Mouse (Mus musculus) heart, embryonic 11.5 days (tissue): ENCODE data around the gene Wdr92. TPM values are rescaled to one million over a fixed set of nuclear protein-coding genes. Genes with fewer than 3 reads are reported as not detected.

Experiments used
- ATAC-seq: fragments of 200-750 bp; cut with Nextera tagmentation; replicated peaks from 2 replicates; pipeline ENCODE4 v1.8.0; 2017; ENCODE audit warnings: moderate library complexity; ENCODE audit not compliant: insufficient number of reproducible peaks, low FRiP score, low TSS enrichment
- H3K27ac ChIP-seq: fragments of 300-500 bp; sonication (generic); 2 replicates; pipeline ENCODE4 v1.5.1; 2014; ENCODE audit warnings: mild to moderate bottlenecking, low read depth, low read length
- H3K27me3 ChIP-seq: fragments of 300-500 bp; sonication (generic); 2 replicates; pipeline ENCODE4 v1.6.1; 2014; ENCODE audit warnings: mild to moderate bottlenecking, low read length, mixed read lengths; ENCODE audit not compliant: control insufficient read depth, insufficient read depth
- H3K36me3 ChIP-seq: fragments of 300-500 bp; sonication (generic); 2 replicates; pipeline ENCODE4 v1.6.1; 2014; ENCODE audit warnings: mild to moderate bottlenecking, low read length, moderate library complexity, mixed read lengths; ENCODE audit not compliant: control insufficient read depth, insufficient read depth
- H3K4me1 ChIP-seq: fragments of 300-500 bp; sonication (generic); 2 replicates; pipeline ENCODE4 v1.6.1; 2014; ENCODE audit warnings: low read length; ENCODE audit not compliant: control insufficient read depth, insufficient read depth
- H3K4me2 ChIP-seq: fragments of 300-500 bp; sonication (generic); 2 replicates; pipeline ENCODE4 v1.6.1; 2014; ENCODE audit warnings: mild to moderate bottlenecking, moderate library complexity
- H3K4me3 ChIP-seq: fragments of 300-500 bp; sonication (generic); 2 replicates; pipeline ENCODE4 v1.5.1; 2014; ENCODE audit warnings: low read depth, low read length
- H3K9ac ChIP-seq: fragments of 300-500 bp; sonication (generic); 2 replicates; pipeline ENCODE4 v1.6.1; 2014; ENCODE audit warnings: mild to moderate bottlenecking, low read depth, low read length, moderate library complexity
- H3K9me3 ChIP-seq: fragments of 300-500 bp; sonication (generic); replicated peaks from 2 replicates; pipeline ENCODE4 v1.6.1; 2016; ENCODE audit warnings: low read length; ENCODE audit not compliant: control insufficient read depth
- WGBS: fragments of 180-500 bp; shearing (Covaris S2); extraction: QIAGEN DNeasy Blood & Tissue Kit; methylation state at CpG from one replicate; pipeline ENCODE4 v1.1.7; 2014; ENCODE audit not compliant: insufficient replicate concordance; 5-methylcytosine and 5-hydroxymethylcytosine counted together
- polyA plus RNA-seq: library from polyadenylated mRNA; unstranded; fragments of >200 nt; fragmentation: Nextera tagmentation; extraction: Ambion mirVana; gene quantifications from 2 replicates; pipeline ENCODE4 v1.2.1, GENCODE M21; 2014

Gene Wdr92
- polyA plus RNA-seq, result 21.9 and 24.2 TPM in 2 replicates

DNA sequence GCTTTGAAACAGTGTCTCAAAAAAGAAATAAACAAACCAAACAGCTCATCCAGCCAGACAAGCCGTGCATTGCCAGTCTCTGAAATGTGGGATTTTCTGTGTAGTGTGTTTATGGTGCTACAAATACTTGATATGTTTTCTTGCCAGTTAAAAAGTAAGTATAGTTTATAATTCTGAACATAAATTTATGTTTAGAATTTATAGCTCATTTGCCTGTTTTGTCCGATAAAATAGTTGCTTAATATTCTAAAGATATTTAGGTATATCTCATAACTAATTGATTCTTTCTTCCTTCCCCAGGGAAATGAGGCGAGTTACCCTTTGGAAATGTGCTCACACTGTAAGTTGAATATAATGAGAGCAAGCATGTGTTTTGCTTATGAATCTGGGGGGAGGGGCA lies at the start of gene Wdr92:
Wdr92 (plus strand) TSS at position 301 of the 400 bp plus-strand sequence.
- Histone ChIP-seq H3K27me3 (no peaks in the 10 kb centered on the region), H3K27ac (no peak within 1 kb of the TSS), H3K4me2 (no peak within 1 kb of the TSS), H3K4me3 (no peak within 1 kb of the TSS), H3K36me3 (no peaks in the 10 kb centered on the region), H3K4me1 (no peaks in the 10 kb centered on the region), H3K9me3 (no peaks in the 10 kb centered on the region), H3K9ac (no peak within 1 kb of the TSS)
- no peak for ATAC-seq
- 90% methylated on average over 3 of the region's 3 CpGs for WGBS

DNA sequence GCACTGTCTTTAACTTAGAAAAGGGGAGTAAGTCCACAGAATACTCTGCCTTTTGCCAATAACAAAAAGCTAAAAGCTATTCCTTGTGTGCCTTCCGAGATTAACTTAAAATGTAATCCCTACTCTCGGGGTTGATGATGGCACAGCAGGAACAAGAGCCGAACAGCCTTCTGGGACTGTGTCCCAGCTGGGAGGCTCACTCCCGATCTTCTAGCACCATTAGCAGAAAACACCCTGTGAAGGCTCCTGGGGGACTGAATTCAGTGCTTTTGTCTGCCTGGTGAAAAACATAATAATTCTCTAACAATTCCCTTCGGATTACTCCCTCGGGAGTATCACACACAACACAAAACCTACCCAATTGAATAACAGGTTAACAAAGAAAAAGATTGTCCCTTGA lies 46.3 kb upstream of the Wdr92 start:
- Histone ChIP-seq H3K4me1 (no peaks in the 10 kb centered on the region), H3K9ac (no peak overlapping the region), H3K4me3 (no peak overlapping the region), H3K9me3 (no peaks in the 10 kb centered on the region), H3K36me3 (no peaks in the 10 kb centered on the region), H3K27ac (no peak overlapping the region), H3K4me2 (no peak overlapping the region), H3K27me3 (no peaks in the 10 kb centered on the region)
- 35% methylated on average over 6 of the region's 6 CpGs for WGBS
- no peak for ATAC-seq

DNA sequence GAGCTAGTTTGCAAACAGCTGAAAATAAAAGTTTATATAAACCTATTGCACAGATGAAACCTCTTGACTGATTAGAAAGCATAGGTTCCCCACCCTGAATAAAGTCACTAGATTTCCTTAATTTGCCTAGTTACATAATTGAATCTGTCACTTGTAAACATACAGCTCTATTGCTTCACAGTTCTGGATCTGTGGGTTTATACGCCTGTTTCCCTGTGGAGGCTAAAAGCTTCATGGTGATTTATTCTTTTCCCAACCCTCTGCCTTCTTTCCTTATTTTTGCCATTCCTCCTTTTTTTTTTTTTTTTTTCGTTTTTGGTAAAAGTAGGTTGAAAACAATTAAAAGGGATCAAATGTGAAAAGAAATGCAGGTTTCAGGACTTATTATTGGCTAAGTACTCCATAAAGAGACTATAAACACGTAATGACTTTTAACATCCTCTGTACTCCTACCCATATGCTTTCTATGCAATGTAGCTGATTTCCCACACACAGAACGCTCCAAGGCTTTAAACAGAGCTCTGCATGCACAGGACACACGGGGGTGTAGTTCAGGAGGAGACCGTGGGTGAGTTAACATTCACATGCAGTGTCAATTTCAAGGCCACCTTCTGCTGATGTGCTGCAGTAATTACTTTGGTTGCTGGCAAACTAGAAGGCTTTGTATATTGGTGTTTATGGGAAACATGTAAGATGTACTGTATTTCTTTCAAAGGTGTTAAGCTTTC lies 43.4 kb upstream of the Wdr92 start:
- no peak overlapping the region for H3K4me3 ChIP-seq
- no peak overlapping the region for H3K9ac ChIP-seq
- no peaks in the 10 kb centered on the region for H3K36me3 ChIP-seq
- no peak overlapping the region for H3K27ac ChIP-seq
- no peak for ATAC-seq
- H3K4me2 ChIP-seq, result no peak overlapping the region
- H3K9me3 ChIP-seq, result no peaks in the 10 kb centered on the region
- WGBS, result 71% methylated on average over 6 of the region's 6 CpGs
- no peaks in the 10 kb centered on the region for H3K4me1 ChIP-seq
- no peaks in the 10 kb centered on the region for H3K27me3 ChIP-seq

DNA sequence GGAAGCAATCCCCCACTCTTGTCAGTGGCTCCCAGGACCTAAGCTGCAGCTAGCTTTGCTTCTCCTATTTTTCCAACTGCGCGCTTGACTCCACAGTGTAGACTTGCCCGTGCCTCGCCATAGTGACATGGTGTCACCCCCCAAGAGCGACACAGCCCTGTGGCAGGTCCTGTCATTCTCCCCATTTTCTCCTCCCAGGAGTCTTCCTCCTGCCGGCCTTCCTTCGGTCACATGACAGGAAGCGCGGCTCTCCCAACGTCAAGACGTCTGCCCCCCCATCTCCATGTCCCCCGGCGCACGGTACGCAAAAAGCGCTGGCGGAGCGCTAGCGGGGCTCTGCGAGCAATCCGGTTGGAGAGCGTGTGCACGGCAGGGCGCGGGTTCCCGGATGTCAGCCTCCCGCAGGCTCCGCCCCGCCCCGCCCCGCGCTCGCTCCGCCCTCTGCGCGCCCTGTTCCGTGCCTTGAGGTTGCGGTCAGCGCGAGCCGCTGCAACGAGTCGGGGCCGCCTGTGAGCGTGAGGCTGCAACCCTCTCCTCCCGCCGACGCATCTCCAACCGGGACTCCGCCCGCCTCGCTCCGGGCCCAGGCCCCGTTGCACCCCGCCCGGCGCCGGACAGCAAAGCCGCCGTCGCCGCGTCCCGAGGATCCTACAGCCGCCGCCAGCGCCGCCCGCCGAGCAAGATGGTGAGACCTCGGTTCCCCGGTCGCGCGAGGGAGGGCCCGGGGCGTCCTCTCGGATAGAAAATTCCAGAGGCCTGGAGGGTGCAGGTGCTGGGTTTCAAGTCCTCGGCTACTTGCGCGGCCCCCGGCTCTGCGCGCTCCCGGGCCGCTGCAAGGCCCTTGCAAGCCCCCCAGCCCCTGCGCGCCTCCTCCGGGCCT lies 22.8 kb upstream of the Wdr92 start, which contains the start of gene Ppp3r1:
Ppp3r1 (plus strand) TSS at position 406 of the 880 bp plus-strand sequence.
- Histone ChIP-seq H3K4me2 (peak within 1 kb of the TSS; percentile 86), H3K4me3 (peak within 1 kb of the TSS; percentile 99), H3K9ac (peak within 1 kb of the TSS; percentile 98), H3K27me3 (no peaks in the 10 kb centered on the region), H3K9me3 (no peaks in the 10 kb centered on the region), H3K27ac (peak within 1 kb of the TSS; percentile 96), H3K36me3 (no peaks in the 10 kb centered on the region), H3K4me1 (peaks cover 17% of the 10 kb centered on the region)
- ATAC-seq, result peak; percentile 99
- under 1% methylated on average over 80 of the region's 89 CpGs for WGBS

DNA sequence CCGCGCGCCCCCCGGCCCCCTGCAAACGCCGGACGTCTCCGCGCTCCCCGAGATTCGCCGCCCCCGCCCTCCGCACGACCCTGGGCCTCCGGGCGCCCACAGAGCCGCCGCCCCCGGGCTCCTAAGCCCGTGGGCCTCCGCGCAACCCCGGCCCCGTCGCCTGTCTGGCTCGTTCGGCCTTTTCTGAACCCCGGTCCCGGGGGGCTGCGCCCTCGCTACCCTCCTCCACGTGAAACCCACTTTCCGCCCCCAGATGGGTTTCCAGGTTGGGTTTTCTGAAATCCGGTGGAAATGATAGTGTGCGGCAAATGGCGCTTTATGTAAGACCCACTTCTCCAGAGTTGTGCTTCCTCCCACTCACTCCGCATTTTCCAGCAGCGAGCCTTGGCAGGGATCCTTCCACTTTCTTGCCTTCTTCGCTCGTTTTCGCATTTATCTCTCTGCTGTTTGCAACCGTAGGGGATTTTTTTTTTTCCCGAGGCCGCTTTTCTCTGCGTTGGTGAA lies 22.1 kb upstream of the Wdr92 start:
- Histone ChIP-seq H3K9ac (peak overlapping the region; percentile 98), H3K36me3 (no peaks in the 10 kb centered on the region), H3K4me2 (peak overlapping the region; percentile 86), H3K27ac (peak overlapping the region; percentile 96), H3K27me3 (no peaks in the 10 kb centered on the region), H3K4me1 (peaks cover 17% of the 10 kb centered on the region), H3K9me3 (no peaks in the 10 kb centered on the region), H3K4me3 (peak overlapping the region; percentile 99)
- under 1% methylated on average over 34 of the region's 46 CpGs for WGBS
- peak; percentile 47 for ATAC-seq

- H3K4me2 ChIP-seq, result peak overlapping the region; percentile 86
- H3K4me3 ChIP-seq, result peak overlapping the region; percentile 99
- 3% methylated on average over 12 of the region's 12 CpGs for WGBS
- ATAC-seq, result no peak
- H3K27ac ChIP-seq, result peak overlapping the region; percentile 96
- peak overlapping the region; percentile 98 for H3K9ac ChIP-seq
- no peaks in the 10 kb centered on the region for H3K36me3 ChIP-seq
- H3K9me3 ChIP-seq, result no peaks in the 10 kb centered on the region
- no peaks in the 10 kb centered on the region for H3K27me3 ChIP-seq
- H3K4me1 ChIP-seq, result peaks cover 17% of the 10 kb centered on the region
Observed at GRCm38 (mm10) chr11:17160242-17160641, 21.7 kb upstream of the Wdr92 start.

DNA sequence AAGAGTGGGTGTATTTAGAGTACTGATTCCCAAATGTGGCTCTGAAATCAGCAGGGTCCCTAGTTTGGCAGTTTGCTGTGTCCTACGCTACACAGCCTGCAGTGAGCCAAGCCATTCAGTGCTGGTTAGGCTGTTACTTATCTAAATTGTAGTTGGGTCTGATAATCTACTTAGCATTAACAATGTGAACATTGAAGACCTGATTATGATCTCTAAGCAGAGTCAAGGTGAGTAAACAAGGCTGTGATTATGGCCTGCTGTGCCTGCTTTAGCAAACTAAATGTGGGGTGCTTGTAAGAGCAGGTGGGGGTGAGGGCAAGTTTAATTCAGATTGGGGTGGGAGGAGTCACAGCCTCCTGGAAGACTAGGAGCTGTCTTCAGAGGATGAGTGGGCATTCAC lies 18.0 kb upstream of the Wdr92 start:
- Histone ChIP-seq H3K9ac (no peak overlapping the region), H3K27ac (no peak overlapping the region), H3K4me1 (peaks cover 17% of the 10 kb centered on the region), H3K4me3 (no peak overlapping the region), H3K4me2 (no peak overlapping the region), H3K36me3 (no peaks in the 10 kb centered on the region), H3K27me3 (no peaks in the 10 kb centered on the region), H3K9me3 (no peaks in the 10 kb centered on the region)
- ATAC-seq, result no peak
- 74% methylated on average over 1 of the region's 1 CpGs for WGBS

DNA sequence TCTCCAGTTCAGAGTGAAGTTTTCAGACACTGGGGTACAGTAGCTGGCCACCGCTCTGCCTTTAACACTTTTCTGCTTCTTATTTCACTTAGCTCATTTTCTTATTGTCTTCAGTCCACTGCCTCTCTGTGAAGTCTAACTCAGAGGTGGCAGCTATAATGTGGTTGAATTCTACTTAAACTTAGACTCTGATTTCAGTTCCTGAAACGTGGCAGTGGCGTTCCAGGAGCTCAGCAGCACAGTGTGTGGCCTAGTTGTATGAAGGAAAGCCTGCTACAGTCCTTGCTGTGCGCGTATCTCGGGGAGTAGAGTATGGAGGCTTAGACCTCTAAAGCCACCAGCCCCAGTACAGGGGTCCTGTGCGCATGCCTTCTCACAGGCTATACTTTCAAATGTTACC lies 15.3 kb upstream of the Wdr92 start:
- Histone ChIP-seq H3K9me3 (no peaks in the 10 kb centered on the region), H3K27me3 (no peaks in the 10 kb centered on the region), H3K4me3 (no peak overlapping the region), H3K4me2 (no peak overlapping the region), H3K36me3 (no peaks in the 10 kb centered on the region), H3K27ac (no peak overlapping the region), H3K4me1 (peaks cover 12% of the 10 kb centered on the region; the same call in 1 of the 2 replicates), H3K9ac (no peak overlapping the region)
- ATAC-seq, result no peak
- WGBS, result 92% methylated on average over 7 of the region's 7 CpGs
